Mouse (Mus musculus) embryonic stem cell, embryonic (primary cell): ENCODE results near the gene Gm3238.
"Not testable (repeated sequence)": the region's sequence is repeated elsewhere in the genome, so short reads cannot be mapped to it uniquely, and the experiment has no call there.

Experiments used
- CTCF ChIA-PET, 4 experiments: fragments of 300-600 bp in 2 of 4; fragments of 350-600 bp in 2 of 4; sonication (Branson Sonifier 250); formaldehyde crosslinking; loops; one replicate each; lab custom pipeline; 2022; ENCODE audit warnings: inconsistent platforms in 2 of 4; lab: Charles Lee
- POLR2A ChIA-PET, 4 experiments: fragments of 300-600 bp in 2 of 4; fragments of 350-600 bp in 2 of 4; sonication (Branson Sonifier 250); formaldehyde crosslinking; loops; one replicate each; lab custom pipeline; 2022; ENCODE audit warnings: antibody characterized with exemption in 4 of 4, inconsistent platforms in 1 of 4; lab: Charles Lee

The Gm3238 gene

DNA sequence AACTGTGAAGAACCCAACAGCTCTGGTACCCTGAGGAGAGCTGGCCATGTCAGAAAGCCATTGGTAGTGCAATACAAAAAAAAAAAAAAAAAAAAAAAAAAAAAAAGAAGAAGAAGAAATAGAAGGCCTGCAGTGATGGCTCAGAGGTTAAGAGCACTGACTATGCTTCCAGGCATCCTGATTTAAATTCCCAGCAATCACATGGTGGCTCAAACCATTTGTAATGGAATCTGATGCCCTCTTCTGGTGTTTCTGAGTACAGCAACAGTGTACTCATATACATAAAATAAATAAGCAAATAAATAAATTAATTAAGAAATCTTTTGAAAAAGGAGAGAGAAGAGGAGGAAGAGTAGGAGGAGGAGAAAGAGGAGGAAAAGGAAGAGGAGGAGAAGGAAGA, 17.7 kb downstream of the Gm3238 start:
- POLR2A ChIA-PET, result no interaction called here
- CTCF ChIA-PET, result interaction anchor here (0.6 to 1.9 kb wide), 13 partner anchors 56 to 1897 kb away, joined by 3 to 10 read pairs (median 5); partner anchors contain the start of gene Krtap10-10 (in 1 of the 4)

DNA sequence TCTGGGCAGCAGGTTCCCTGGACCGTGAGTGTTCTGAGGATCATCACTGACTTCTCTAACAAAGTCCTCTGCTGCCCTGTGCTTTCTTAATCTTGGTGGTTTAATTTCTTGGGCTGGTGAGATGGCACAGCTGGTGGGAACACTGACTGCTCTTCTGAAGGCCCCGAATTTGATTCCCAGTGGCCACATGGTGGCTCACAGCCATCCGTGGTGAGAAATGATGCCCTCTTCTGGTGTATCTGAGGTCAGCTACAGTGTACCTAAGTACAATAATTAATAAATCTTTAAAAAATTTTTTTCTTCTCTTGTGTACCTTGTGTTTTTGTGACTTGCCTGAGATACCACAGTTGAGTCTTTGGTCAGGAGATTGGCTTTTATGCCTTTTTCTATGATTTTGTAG, 18.8 kb downstream of the Gm3238 start:
- POLR2A ChIA-PET, result not testable (repeated sequence)
- CTCF ChIA-PET, result interaction anchor here (0.6 to 1.9 kb wide), 5 partner anchors 125 to 249 kb away, joined by 4 to 7 read pairs (median 5); no protein-coding TSS in a partner anchor

DNA sequence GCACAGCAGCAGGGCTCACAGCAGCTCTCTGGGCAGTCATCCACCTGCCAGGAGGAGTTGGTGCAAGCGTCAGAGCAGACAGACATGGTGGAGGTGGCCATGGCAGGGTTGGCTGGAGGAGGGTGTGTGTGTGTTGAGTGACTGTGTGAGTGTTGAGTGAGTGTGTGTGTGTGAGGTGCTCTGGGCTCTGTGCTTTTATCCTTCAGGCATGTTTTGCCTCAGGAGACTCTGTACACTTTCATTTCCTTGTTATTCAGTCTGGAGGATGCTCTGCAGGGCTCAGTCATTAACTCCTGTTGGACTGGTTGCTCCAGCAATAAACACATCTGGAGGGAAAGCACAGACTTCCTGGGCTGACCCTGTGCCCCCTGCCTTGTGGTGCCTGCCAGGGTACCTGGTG, 19.9 kb downstream of the Gm3238 start, which contains the start of gene Gm9736:
TSS of gene Gm9736 (minus strand) at position 101 of the 400 bp plus-strand sequence.
- POLR2A ChIA-PET, result not testable (repeated sequence)
- CTCF ChIA-PET, result interaction anchor here in 1 of 4 experiments (1.8 kb wide), 1 partner anchor 27 kb away, joined by 5 read pairs; no protein-coding TSS in a partner anchor

DNA sequence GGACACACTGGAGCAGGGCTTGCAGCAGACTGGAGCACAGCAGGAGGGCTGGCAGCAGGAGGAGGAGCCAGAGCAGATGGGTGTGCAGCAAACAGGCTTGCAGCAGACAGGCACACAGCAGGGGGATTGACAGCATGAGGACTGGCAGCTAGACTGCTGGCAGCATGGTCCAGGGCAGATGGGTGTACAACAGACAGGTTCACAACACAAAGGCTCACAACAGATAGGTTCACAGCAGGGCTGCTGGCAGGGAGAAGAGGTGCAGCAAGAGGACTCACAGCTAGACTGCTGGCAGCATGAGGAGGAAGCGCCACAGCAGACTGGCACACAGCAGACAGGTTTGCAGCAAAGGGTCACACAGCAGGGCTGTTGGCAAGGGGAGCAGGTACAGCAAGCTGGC, 20.4 kb downstream of the Gm3238 start:
- POLR2A ChIA-PET, result not testable (repeated sequence)
- CTCF ChIA-PET, result interaction anchor here in 1 of 4 experiments (1.8 kb wide), 1 partner anchor 26 kb away, joined by 5 read pairs; no protein-coding TSS in a partner anchor

DNA sequence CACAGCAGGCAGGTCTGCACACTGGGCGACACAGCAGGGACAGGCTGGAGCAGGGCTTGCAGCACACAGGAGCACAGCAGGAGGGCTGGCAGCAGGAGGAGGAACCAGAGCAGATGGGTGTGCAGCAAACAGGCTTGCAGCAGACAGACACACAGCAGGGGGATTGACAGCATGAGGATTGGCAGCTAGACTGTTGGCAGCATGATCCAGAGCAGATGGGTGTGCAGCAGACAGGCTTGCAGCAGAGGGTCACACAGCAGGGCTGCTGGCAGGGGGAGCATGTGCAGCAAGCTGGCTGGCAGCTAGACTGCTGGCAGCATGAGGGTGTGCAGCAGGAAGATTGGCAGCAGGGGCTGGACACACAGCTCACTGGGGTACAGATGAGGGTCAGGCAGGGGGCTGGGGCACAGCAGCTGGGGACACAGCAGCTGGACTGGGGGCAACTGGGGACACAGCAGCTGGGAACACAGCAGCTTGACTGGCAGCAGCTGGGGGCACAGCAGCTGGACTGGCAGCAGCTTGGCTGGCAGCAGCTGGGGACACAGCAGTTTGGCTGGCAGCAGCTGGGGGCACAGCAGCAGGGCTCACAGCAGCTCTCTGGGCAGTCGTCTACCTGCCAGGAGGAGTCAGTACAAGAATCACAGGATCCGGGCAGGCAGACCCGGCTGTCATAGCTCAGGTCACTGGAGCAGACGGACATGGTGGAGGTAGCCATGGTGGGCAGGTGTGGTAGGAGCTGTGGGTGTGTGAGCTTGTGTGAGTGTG, 29.0 kb downstream of the Gm3238 start, which contains the start of gene Gm18596:
TSS of gene Gm18596 (minus strand) at position 715 of the 765 bp plus-strand sequence.
- POLR2A ChIA-PET, result not testable (repeated sequence)
- CTCF ChIA-PET, result interaction anchor here (0.5 to 2.4 kb wide), 5 partner anchors 13 to 278 kb away, joined by 3 to 11 read pairs (median 4); partner anchors contain the start of gene Gm19402 (in 1 of the 4)

DNA sequence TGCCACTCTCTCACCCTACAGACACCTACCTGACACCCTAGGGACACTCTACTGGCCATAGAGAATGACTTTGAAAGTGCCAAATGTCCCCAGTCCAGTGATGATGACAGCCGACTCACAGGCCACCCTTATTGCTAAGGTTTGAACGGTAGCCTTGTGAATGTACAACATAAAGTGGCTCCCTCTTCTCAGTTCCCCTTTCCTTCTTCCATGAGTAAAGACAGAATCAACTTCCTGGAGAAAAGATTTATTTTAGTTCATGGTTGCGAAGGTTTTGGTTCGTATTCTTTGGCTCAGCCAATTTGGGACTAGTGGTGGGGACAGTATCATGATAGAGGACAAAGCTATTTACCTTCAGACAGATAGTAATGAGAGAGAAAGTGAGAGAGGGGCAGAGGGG, 32.2 kb downstream of the Gm3238 start:
- POLR2A ChIA-PET, result no interaction called here
- CTCF ChIA-PET, result interaction anchor here in 2 of 4 experiments (0.6 to 1.6 kb wide), 2 partner anchors 10 to 641 kb away, joined by 8 to 9 read pairs; no protein-coding TSS in a partner anchor

DNA sequence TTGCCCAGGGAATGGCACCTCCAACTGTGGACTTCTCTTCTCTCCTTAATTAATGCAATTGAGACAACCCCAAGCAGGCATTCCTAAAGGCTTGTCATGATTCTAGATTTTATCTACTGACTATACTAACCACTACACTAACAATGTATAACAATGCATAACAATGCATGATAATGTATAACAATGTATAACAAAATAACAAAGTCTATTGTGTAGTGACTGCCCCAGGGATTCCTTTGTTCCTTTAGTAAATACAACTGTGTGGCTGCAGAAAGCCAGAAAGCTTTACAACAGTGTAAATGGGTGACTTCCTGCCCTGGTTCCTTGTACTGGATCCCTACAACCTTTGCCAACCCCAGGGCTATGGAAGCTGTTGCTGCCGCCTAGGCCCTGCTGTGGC, 35.2 kb downstream of the Gm3238 start:
- CTCF ChIA-PET, result no interaction called here
- POLR2A ChIA-PET, result no interaction called here

DNA sequence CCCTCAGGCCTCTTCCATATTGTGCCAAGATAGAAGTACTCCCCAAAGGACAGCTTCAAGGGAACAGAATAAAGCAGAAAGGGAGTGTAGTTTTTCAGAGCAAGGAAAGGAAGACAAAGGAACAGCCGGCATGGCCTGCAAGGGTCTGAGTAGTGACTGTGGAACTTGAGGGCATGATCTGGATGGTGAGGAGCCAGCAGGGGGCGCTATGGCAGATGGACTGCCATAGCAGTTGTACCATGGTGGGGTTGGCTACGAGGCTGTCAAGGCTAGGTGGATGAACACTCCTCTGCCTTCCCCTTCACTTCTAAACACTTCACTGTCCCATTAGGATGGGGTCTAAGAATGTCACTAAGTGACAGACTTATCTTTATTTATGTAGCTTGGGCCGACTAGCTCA, 41.9 kb downstream of the Gm3238 start:
- POLR2A ChIA-PET, result interaction anchor here in 1 of 4 experiments (0.6 kb wide), 1 partner anchor 527 kb away, joined by 3 read pairs; no protein-coding TSS in a partner anchor
- CTCF ChIA-PET, result interaction anchor here in 3 of 4 experiments (0.6 to 3.1 kb wide), 10 partner anchors 9 to 217 kb away, joined by 3 to 11 read pairs (median 3); partner anchors contain the start of genes Gm18596 (in 1 of the 3) and Krtap12-1 (in 1 of the 3)

DNA sequence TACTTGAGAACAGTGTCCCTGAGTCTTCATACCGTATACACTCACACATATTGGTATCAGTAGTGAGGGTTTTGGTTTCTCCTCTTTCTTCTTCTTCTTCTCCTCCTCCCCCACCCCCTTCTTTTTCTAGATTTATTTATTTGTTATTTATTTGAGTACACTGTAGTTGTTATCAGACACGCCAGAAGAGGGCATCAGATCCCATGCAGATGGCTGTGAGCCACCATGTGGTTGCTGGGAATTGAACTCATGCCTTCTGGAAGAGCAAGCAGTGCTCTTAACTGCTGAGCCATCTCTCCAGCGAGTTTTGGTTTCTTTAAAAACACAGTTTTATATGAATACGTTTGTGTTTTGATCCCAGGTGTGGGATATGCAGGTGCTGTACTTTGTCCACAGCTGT, 42.8 kb downstream of the Gm3238 start:
- CTCF ChIA-PET, result interaction anchor here in 3 of 4 experiments (0.5 to 3.1 kb wide), 5 partner anchors 10 to 211 kb away, joined by 3 to 11 read pairs (median 4); partner anchors contain the start of gene Gm18596 (in 1 of the 3)
- POLR2A ChIA-PET, result no interaction called here

DNA sequence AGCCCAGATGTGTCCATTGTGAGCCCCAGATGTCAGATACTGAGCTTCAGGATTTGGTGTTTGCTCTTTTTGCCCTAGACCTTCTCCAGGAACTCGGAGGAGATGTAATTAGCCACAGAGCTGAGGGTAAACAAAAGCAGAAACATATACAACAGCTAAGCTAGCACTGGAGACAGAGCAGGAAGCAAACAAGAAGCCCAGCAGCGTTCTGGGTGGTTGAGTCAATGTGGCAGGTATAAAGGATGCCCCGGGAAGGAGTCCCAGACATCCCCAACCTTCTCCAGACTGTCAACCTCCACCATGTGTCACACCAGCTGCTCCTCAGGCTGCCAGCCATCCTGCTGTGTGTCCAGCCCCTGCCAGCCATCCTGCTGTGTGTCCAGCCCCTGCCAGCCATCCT, 44.9 kb downstream of the Gm3238 start, which contains the start of gene Gm10100:
TSS of gene Gm10100 (plus strand) at position 301 of the 400 bp plus-strand sequence.
- POLR2A ChIA-PET, result no interaction called here
- CTCF ChIA-PET, result interaction anchor here in 1 of 4 experiments (1.1 to 1.8 kb wide), 2 partner anchors 47 to 138 kb away, joined by 3 to 9 read pairs; no protein-coding TSS in a partner anchor

DNA sequence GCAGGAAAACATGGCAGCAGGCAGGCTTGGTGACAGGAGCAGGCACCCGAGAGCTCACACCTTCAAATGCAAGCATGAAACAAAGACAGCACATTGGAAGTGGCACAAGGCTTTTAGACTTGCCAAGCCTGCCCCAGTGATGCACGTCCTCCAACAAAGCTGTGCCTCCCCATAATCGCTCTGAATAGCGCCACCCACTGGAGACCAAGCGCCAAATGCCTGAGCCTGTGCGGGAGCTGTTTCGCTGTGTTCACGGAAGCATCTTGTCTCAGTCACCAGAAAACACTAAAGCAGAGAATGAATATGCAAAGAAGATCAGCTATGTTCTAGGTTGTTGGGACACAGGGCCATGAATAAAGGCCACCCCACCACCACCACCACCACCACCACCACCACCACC, 46.3 kb downstream of the Gm3238 start:
- CTCF ChIA-PET, result interaction anchor here (0.5 to 1.8 kb wide), 42 partner anchors 8 to 1879 kb away, joined by 3 to 10 read pairs (median 4); partner anchors contain the start of genes Gm9736 (in 1 of the 4), Pofut2 (in 1 of the 4), Pttg1ip (in 1 of the 4) and Tspear (in 1 of the 4)
- POLR2A ChIA-PET, result interaction anchor here in 3 of 4 experiments (0.6 to 1.5 kb wide), 5 partner anchors 26 to 520 kb away, joined by 3 to 5 read pairs (median 4); no protein-coding TSS in a partner anchor
